Mouse (Mus musculus) bone marrow, adult 2 months (tissue): ENCODE measurements around the gene Nav2.

Source experiments
- CTCF ChIP-seq: fragments of 200-500 bp; IDR thresholded peaks from 2 replicates; pipeline ENCODE4 v1.5.1; 2011; ENCODE audit warnings: low read length, control low read depth; ENCODE audit not compliant: control insufficient read depth, insufficient read depth
- POLR2A ChIP-seq: fragments of 200-500 bp; IDR thresholded peaks from 2 replicates; pipeline ENCODE4 v1.6.1; 2011; ENCODE audit warnings: low read depth, mild to moderate bottlenecking, control low read depth, low read length, borderline replicate concordance; ENCODE audit not compliant: control insufficient read depth

GRCm38 (mm10) chr7:49336725-49337124, 428.2 kb downstream of the Nav2 start:
- TF ChIP-seq CTCF (no peak), POLR2A (no peak)
